Mouse (Mus musculus): ENCODE results near the gene Slc35f5. TPM values are rescaled to one million over a fixed set of nuclear protein-coding genes. Genes with fewer than 3 reads are reported as not detected.

The Slc35f5 gene
- polyA plus RNA-seq, 1 experiment = 37.1 TPM

- H3K4me1 ChIP-seq (ENCODE audit: control insufficient read depth, insufficient read depth, low read length) = no peaks in the 10 kb centered on the region
- H3K4me3 ChIP-seq (ENCODE audit: insufficient read depth, low read length) = no peak overlapping the region
- no peak overlapping the region for H3K27ac ChIP-seq (ENCODE audit: insufficient read depth, low read depth, low read length)
- TF ChIP-seq CTCF (IDR thresholded peaks at IDR 0.05; ENCODE audit: low read depth, low read length) (no peak), POLR2A (IDR thresholded peaks at IDR 0.05; ENCODE audit: borderline replicate concordance, low read depth, low read length) (no peak)
These were observed 79.3 kb downstream of the Slc35f5 start for GRCm38 (mm10) chr1:125639501-125640253.

GRCm38 (mm10) chr1:125643643-125644042 lies 83.2 kb downstream of the Slc35f5 start:
- Histone ChIP-seq H3K27ac (ENCODE audit: insufficient read depth, low read depth, low read length) (no peak overlapping the region), H3K4me1 (ENCODE audit: control insufficient read depth, insufficient read depth, low read length) (no peaks in the 10 kb centered on the region), H3K4me3 (ENCODE audit: insufficient read depth, low read length) (no peak overlapping the region)
- TF ChIP-seq CTCF (IDR thresholded peaks at IDR 0.05; ENCODE audit: low read depth, low read length) = no peak
- no peak for TF ChIP-seq POLR2A (IDR thresholded peaks at IDR 0.05; ENCODE audit: borderline replicate concordance, low read depth, low read length)

Other genes starting within 250 kb of the Slc35f5 start
- 624 and 643 TPM in 2 replicates for gene Actr3, start 124.9 kb upstream of the Slc35f5 start, polyA plus RNA-seq (2012; ENCODE audit: insufficient read depth, insufficient read length, missing spikeins)
- gene Gpr39, start 116.4 kb downstream of the Slc35f5 start, polyA plus RNA-seq (2012; ENCODE audit: insufficient read depth, insufficient read length, missing spikeins) = not detected in 2 replicates

Data from bone marrow macrophage, adult 2 months (primary cell).